In the genomic region with DNA sequence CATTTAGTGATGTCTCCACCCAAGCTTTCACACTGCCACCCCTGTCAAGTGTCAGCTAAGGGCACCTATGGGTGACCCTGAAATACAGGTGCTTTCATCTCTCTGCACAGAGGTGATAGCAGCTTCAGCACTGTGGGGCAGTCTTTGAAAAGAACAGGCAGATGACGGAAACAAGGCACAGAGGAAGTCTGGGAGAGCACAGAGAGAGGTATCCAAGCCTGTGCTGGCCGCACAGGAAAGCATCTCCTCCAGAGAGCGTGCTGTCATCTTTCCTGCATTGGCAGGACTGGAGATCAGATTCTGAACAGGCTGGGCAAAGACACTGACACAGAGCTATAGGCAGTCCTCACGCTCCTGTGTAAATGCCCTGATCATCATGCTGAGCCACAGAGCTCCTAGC, we compare ENCODE assay signal across 22 mouse cellular contexts. TPM values are rescaled to one million over a fixed set of nuclear protein-coding genes. Genes with fewer than 3 reads are reported as not detected.
DNase-seq lines count a peak whose midpoint lies in the region; ATAC-seq lines count a peak whose summit lies in the region.
"Had no signal": no experiment of that assay in that cellular context is flagged by ENCODE, and none has a peak within 500 bp of the region (broad histone marks: within the 10 kb centered on the region; RNA-seq: fewer than 3 reads in every experiment).

No protein-coding gene starts in this region.

- H3K4me2 ChIP-seq in midbrain, embryonic 11.5 days, result no peak overlapping the region
- no peak overlapping the region for H3K4me2 ChIP-seq in midbrain, embryonic 14.5 days (ENCODE audit: low read length)

- peak; percentile 64; the same call in 1 of the 2 replicates for ATAC-seq in cerebellum, adult (ENCODE audit: insufficient number of reproducible peaks, low FRiP score, low TSS enrichment)
- ATAC-seq in midbrain, embryonic 11.5 days (ENCODE audit: low FRiP score), result no peak
- ATAC-seq in midbrain, embryonic 14.5 days (ENCODE audit: low FRiP score, low TSS enrichment), result no peak
- ATAC-seq: activated CD4-positive, CD25-positive, alpha-beta regulatory T cell, adult 4 months; CD4-positive, CD25-positive, alpha-beta regulatory T cell, adult 4 months; Patski had no signal

- no peak overlapping the region for H3K27ac ChIP-seq in midbrain, embryonic 11.5 days (ENCODE audit: low read depth, low read length)
- no peak overlapping the region for H3K27ac ChIP-seq in midbrain, embryonic 14.5 days (replicated peaks; ENCODE audit: low read depth, low read length)

- 73% methylated on average over 4 of the region's 4 CpGs for WGBS in midbrain, embryonic 11.5 days
- WGBS in midbrain, embryonic 14.5 days, result 72% methylated on average over 4 of the region's 4 CpGs

- no peak for DNase-seq in cerebellum, postnatal 4 days (ENCODE audit: low spot score in 2 of 2)
- DNase-seq in midbrain, embryonic 11.5 days (ENCODE audit: low spot score, missing footprints), result peak; percentile 53
- no peak for DNase-seq in midbrain, embryonic 14.5 days
- DNase-seq: adrenal gland, adult 2 months; adrenal gland, adult 8-10 months; adrenal gland, postnatal 10 days; adrenal gland, postnatal 14 days; adrenal gland, postnatal 25 days; adrenal gland, postnatal 36 days; B cell, adult 2 months; cerebellum, adult 11 months; cerebellum, adult 11-12 months; cerebellum, adult 18-20 months; cerebellum, adult 2 months had no signal

- no peak overlapping the region for H3K9ac ChIP-seq in midbrain, embryonic 11.5 days (ENCODE audit: low read length)
- no peak overlapping the region for H3K9ac ChIP-seq in midbrain, embryonic 14.5 days (replicated peaks; ENCODE audit: low read length)

- H3K4me3 ChIP-seq in midbrain, embryonic 11.5 days (ENCODE audit: low read depth, low read length), result no peak overlapping the region
- no peak overlapping the region for H3K4me3 ChIP-seq in midbrain, embryonic 14.5 days (replicated peaks; ENCODE audit: low read depth, low read length)

- H3K4me1 ChIP-seq in midbrain, embryonic 11.5 days (ENCODE audit: control insufficient read depth, insufficient read depth, low read length), result no peaks in the 10 kb centered on the region
- no peaks in the 10 kb centered on the region for H3K4me1 ChIP-seq in midbrain, embryonic 14.5 days (ENCODE audit: control insufficient read depth, insufficient read depth, low read length)

- H3K36me3 ChIP-seq in midbrain, embryonic 11.5 days (ENCODE audit: control insufficient read depth, insufficient read depth, low read length), result no peaks in the 10 kb centered on the region
- H3K36me3 ChIP-seq in midbrain, embryonic 14.5 days (ENCODE audit: control insufficient read depth, insufficient read depth, low read length), result no peaks in the 10 kb centered on the region
- H3K36me3 ChIP-seq: G1E had no signal

- no peaks in the 10 kb centered on the region for H3K9me3 ChIP-seq in midbrain, embryonic 11.5 days (ENCODE audit: control insufficient read depth, low read length)
- no peaks in the 10 kb centered on the region for H3K9me3 ChIP-seq in midbrain, embryonic 14.5 days (ENCODE audit: control insufficient read depth, low read length)
- H3K9me3 ChIP-seq: G1E had no signal

- no peaks in the 10 kb centered on the region for H3K27me3 ChIP-seq in midbrain, embryonic 11.5 days (ENCODE audit: control insufficient read depth, insufficient read depth, low read length)
- no peaks in the 10 kb centered on the region for H3K27me3 ChIP-seq in midbrain, embryonic 14.5 days (ENCODE audit: control insufficient read depth, insufficient read depth, low read length)
- H3K27me3 ChIP-seq: CH12.LX had no signal

RNA-seq across cellular contexts. Expression of gene Gm17190, which starts 9.1 kb away (rescaled TPM):
- polyA plus RNA-seq in midbrain, embryonic 11.5 days (2014; fragmentation: Nextera tagmentation; extraction: Ambion mirVana), result not detected in 2 replicates
- not detected in 2 replicates for polyA plus RNA-seq in midbrain, embryonic 14.5 days (2014; fragmentation: Nextera tagmentation; extraction: Ambion mirVana)
- polyA plus RNA-seq: activated CD4-positive, CD25-positive, alpha-beta regulatory T cell, adult 4 months; adrenal gland, adult 2 months; brain, embryonic 14.5 days; C2C12; CD4-positive, CD25-positive, alpha-beta regulatory T cell, adult 4 months; cerebellum, adult 2 months; G1E had no signal

RNA-seq across cellular contexts. Expression of gene Gm20075, which starts 9.8 kb away (rescaled TPM):
- 41.8 and 43.8 TPM in 2 replicates for polyA plus RNA-seq in midbrain, embryonic 11.5 days (2014; fragmentation: Nextera tagmentation; extraction: Ambion mirVana)
- polyA plus RNA-seq in midbrain, embryonic 14.5 days (2014; fragmentation: Nextera tagmentation; extraction: Ambion mirVana), result 27.2 and 30.6 TPM in 2 replicates

RNA-seq across cellular contexts. Expression of gene Sv2c, which starts 41.4 kb away (rescaled TPM):
- polyA plus RNA-seq in midbrain, embryonic 11.5 days (2014; fragmentation: Nextera tagmentation; extraction: Ambion mirVana), result 0.95 and 1.1 TPM in 2 replicates
- polyA plus RNA-seq in midbrain, embryonic 14.5 days (2014; fragmentation: Nextera tagmentation; extraction: Ambion mirVana), result 7.6 and 9.2 TPM in 2 replicates
- polyA plus RNA-seq: Patski had no signal
